Mouse (Mus musculus) megakaryocyte, embryonic 14.5 days (primary cell): Measurements from ENCODE around the gene Higd2a. TPM values are rescaled to one million over a fixed set of nuclear protein-coding genes. Genes with fewer than 3 reads are reported as not detected.
"Not testable (repeated sequence)": the region's sequence is repeated elsewhere in the genome, so short reads cannot be mapped to it uniquely, and the experiment has no call there.

ENCODE experiments used
- H3K27me3 ChIP-seq: replicated peaks from 2 replicates; pipeline ENCODE3; 2012; ENCODE audit warnings: inconsistent platforms
- H3K36me3 ChIP-seq: replicated peaks from 2 replicates; pipeline ENCODE3; 2012; ENCODE audit warnings: low read length, inconsistent platforms, mixed read lengths
- H3K4me1 ChIP-seq: 2 replicates; pipeline ENCODE4 v1.6.1; 2012; ENCODE audit warnings: inconsistent platforms
- H3K4me3 ChIP-seq: replicated peaks from 2 replicates; pipeline ENCODE3; 2012; ENCODE audit warnings: moderate library complexity, mild to moderate bottlenecking, inconsistent platforms
- H3K9me3 ChIP-seq: 2 replicates; pipeline ENCODE4 v1.6.1; 2012; ENCODE audit warnings: inconsistent platforms
- FLI1 ChIP-seq: IDR thresholded peaks from 2 replicates; pipeline ENCODE4 v1.6.1; 2012; ENCODE audit warnings: low read length, inconsistent platforms, mixed read lengths
- GATA1 ChIP-seq: IDR thresholded peaks from 3 replicates; pipeline ENCODE4 v1.6.1; 2012; ENCODE audit warnings: mixed read lengths, low read length, inconsistent platforms, borderline replicate concordance
- polyA plus RNA-seq: library from polyadenylated mRNA; stranded (reverse); fragments of >175 nt; gene quantifications from 2 replicates; pipeline ENCODE4 v1.2.3, GENCODE M21; 2012; ENCODE audit warnings: low replicate concordance; ENCODE audit not compliant: insufficient read depth

Gene Higd2a
- polyA plus RNA-seq, 1 experiment = 46.2 TPM

GRCm38 (mm10) chr13:54602639-54603111 lies 12.7 kb downstream of the Higd2a start:
- no peak for TF ChIP-seq GATA1
- TF ChIP-seq FLI1 = no peak
- Histone ChIP-seq H3K4me1 (peaks cover 18% of the 10 kb centered on the region), H3K4me3 (no peak overlapping the region), H3K36me3 (peaks cover 67% of the 10 kb centered on the region), H3K9me3 (no peaks in the 10 kb centered on the region), H3K27me3 (no peaks in the 10 kb centered on the region)

GRCm38 (mm10) chr13:54603501-54603900 lies 13.5 kb downstream of the Higd2a start:
- H3K36me3 ChIP-seq = peaks cover 59% of the 10 kb centered on the region
- no peak overlapping the region for H3K4me3 ChIP-seq
- no peak for TF ChIP-seq FLI1
- TF ChIP-seq GATA1 = no peak
- no peaks in the 10 kb centered on the region for H3K27me3 ChIP-seq
- peaks cover 18% of the 10 kb centered on the region for H3K4me1 ChIP-seq
- no peaks in the 10 kb centered on the region for H3K9me3 ChIP-seq

- Histone ChIP-seq H3K4me3 (no peak overlapping the region), H3K9me3 (no peaks in the 10 kb centered on the region), H3K4me1 (peaks cover 25% of the 10 kb centered on the region), H3K36me3 (peaks cover 52% of the 10 kb centered on the region), H3K27me3 (no peaks in the 10 kb centered on the region)
- no peak for TF ChIP-seq GATA1
- no peak for TF ChIP-seq FLI1
These were observed 14.2 kb downstream of the Higd2a start for GRCm38 (mm10) chr13:54604221-54604620.

- peaks cover 32% of the 10 kb centered on the region for H3K4me1 ChIP-seq
- no peaks in the 10 kb centered on the region for H3K27me3 ChIP-seq
- H3K9me3 ChIP-seq = no peaks in the 10 kb centered on the region
- TF ChIP-seq GATA1 (no peak), FLI1 (no peak)
- H3K4me3 ChIP-seq = no peak overlapping the region
- peaks cover 45% of the 10 kb centered on the region for H3K36me3 ChIP-seq
These were observed 15.4 kb downstream of the Higd2a start for GRCm38 (mm10) chr13:54605426-54605825.

- H3K9me3 ChIP-seq = no peaks in the 10 kb centered on the region
- peaks cover 44% of the 10 kb centered on the region for H3K4me1 ChIP-seq
- H3K27me3 ChIP-seq = no peaks in the 10 kb centered on the region
- H3K36me3 ChIP-seq = peaks cover 35% of the 10 kb centered on the region
- TF ChIP-seq FLI1 (no peak), GATA1 (no peak)
- no peak overlapping the region for H3K4me3 ChIP-seq
These were observed 17.2 kb downstream of the Higd2a start for GRCm38 (mm10) chr13:54607204-54607603.

- Histone ChIP-seq H3K4me1 (peaks cover 44% of the 10 kb centered on the region), H3K36me3 (peaks cover 34% of the 10 kb centered on the region), H3K9me3 (no peaks in the 10 kb centered on the region), H3K27me3 (no peaks in the 10 kb centered on the region), H3K4me3 (no peak overlapping the region)
- no peak for TF ChIP-seq FLI1
- no peak for TF ChIP-seq GATA1
These were observed 18.0 kb downstream of the Higd2a start for GRCm38 (mm10) chr13:54608002-54608401.

- Histone ChIP-seq H3K4me3 (no peak overlapping the region), H3K9me3 (no peaks in the 10 kb centered on the region)
- TF ChIP-seq GATA1 (no peak), FLI1 (no peak)
These were observed 18.7 kb downstream of the Higd2a start for GRCm38 (mm10) chr13:54608666-54609065.

GRCm38 (mm10) chr13:54609301-54609700 lies 19.3 kb downstream of the Higd2a start:
- Histone ChIP-seq H3K4me3 (no peak overlapping the region), H3K36me3 (peaks cover 23% of the 10 kb centered on the region), H3K9me3 (no peaks in the 10 kb centered on the region), H3K27me3 (no peaks in the 10 kb centered on the region), H3K4me1 (peaks cover 40% of the 10 kb centered on the region)
- TF ChIP-seq GATA1 (no peak), FLI1 (no peak)

More at GRCm38 (mm10) chr13:54608666-54609065, 18.7 kb downstream of the Higd2a start:
- Histone ChIP-seq H3K4me1 (peaks cover 40% of the 10 kb centered on the region), H3K36me3 (peaks cover 28% of the 10 kb centered on the region), H3K27me3 (no peaks in the 10 kb centered on the region)

- Histone ChIP-seq H3K4me1 (peaks cover 35% of the 10 kb centered on the region), H3K27me3 (no peaks in the 10 kb centered on the region)
These were observed 20.6 kb downstream of the Higd2a start for GRCm38 (mm10) chr13:54610613-54610971.

GRCm38 (mm10) chr13:54610972-54611754 lies 21.2 kb downstream of the Higd2a start, which contains the start of gene Cltb:
Gene Cltb, minus strand, starts transcription at chr13:54611344.
- Histone ChIP-seq H3K9me3 (no peaks in the 10 kb centered on the region), H3K27me3 (no peaks in the 10 kb centered on the region), H3K36me3 (peaks cover 7% of the 10 kb centered on the region), H3K4me1 (peaks cover 32% of the 10 kb centered on the region), H3K4me3 (peak within 1 kb of the TSS; percentile 94)
- no peak for TF ChIP-seq GATA1
- TF ChIP-seq FLI1 = no peak

More at GRCm38 (mm10) chr13:54610613-54610971, 20.6 kb downstream of the Higd2a start:
- no peaks in the 10 kb centered on the region for H3K9me3 ChIP-seq
- TF ChIP-seq GATA1 (no peak), FLI1 (no peak)
- peaks cover 13% of the 10 kb centered on the region for H3K36me3 ChIP-seq
- peak overlapping the region; percentile 94 for H3K4me3 ChIP-seq

- H3K36me3 ChIP-seq, H3K9me3 ChIP-seq, H3K4me3 ChIP-seq, H3K27me3 ChIP-seq: not testable (repeated sequence)
- H3K4me1 ChIP-seq = peaks cover 35% of the 10 kb centered on the region
These were observed 23.1 kb downstream of the Higd2a start for GRCm38 (mm10) chr13:54613141-54613540.
